Mouse (Mus musculus) CD4-positive naive resting alpha-beta T cell, adult 57 days (primary cell): ENCODE data around the gene Pik3c2g. TPM values are rescaled to one million over a fixed set of nuclear protein-coding genes. Genes with fewer than 3 reads are reported as not detected.

Source experiments
- total RNA-seq: library from RNA; stranded (reverse); gene quantifications from one replicate; pipeline ENCODE4 v1.2.4, GENCODE M21; 2023

The Pik3c2g gene
- not detected for total RNA-seq

GRCm38 (mm10) chr6:139586892-139587291, at the start of gene Pik3c2g:
Pik3c2g (plus strand) TSS chr6:139587221.

Other genes starting within 250 kb of the Pik3c2g start
- not detected for gene Rergl, start 85.2 kb upstream of the Pik3c2g start, total RNA-seq